Mouse (Mus musculus) ES-Bruce4 (cell line): ENCODE results near the gene Iffo2. TPM values are rescaled to one million over a fixed set of nuclear protein-coding genes. Genes with fewer than 3 reads are reported as not detected.
A peak's percentile ranks its signal among the peaks of the same experiment; 100 is the strongest.

Experiments
- H3K27ac ChIP-seq: 2 replicates; pipeline ENCODE4 v1.5.1; 2012; ENCODE audit warnings: low read length, inconsistent platforms; ENCODE audit not compliant: insufficient read depth
- H3K27me3 ChIP-seq: 2 replicates; pipeline ENCODE4 v1.6.1; 2012; ENCODE audit warnings: mild to moderate bottlenecking, low read length, inconsistent platforms; ENCODE audit not compliant: control insufficient read depth, poor library complexity, insufficient read depth, severe bottlenecking
- H3K36me3 ChIP-seq: 2 replicates; pipeline ENCODE4 v1.6.1; 2012; ENCODE audit warnings: inconsistent platforms, mild to moderate bottlenecking, low read length, moderate library complexity; ENCODE audit not compliant: control insufficient read depth, poor library complexity, insufficient read depth, severe bottlenecking
- H3K4me1 ChIP-seq: one replicate; pipeline ENCODE4 v1.8.1; 2011; ENCODE audit warnings: low read length; ENCODE audit not compliant: control insufficient read depth, insufficient read depth
- H3K4me3 ChIP-seq: 2 replicates; pipeline ENCODE4 v1.5.1; 2011; ENCODE audit warnings: low read depth, mild to moderate bottlenecking, low read length
- H3K9ac ChIP-seq: 2 replicates; pipeline ENCODE4 v1.6.1; 2012; ENCODE audit warnings: low read depth, mild to moderate bottlenecking, inconsistent platforms; ENCODE audit not compliant: poor library complexity, severe bottlenecking
- H3K9me3 ChIP-seq: replicated peaks from 2 replicates; pipeline ENCODE4 v1.6.1; 2012; ENCODE audit warnings: mild to moderate bottlenecking, low read length, inconsistent platforms; ENCODE audit not compliant: control insufficient read depth, poor library complexity, insufficient read depth, severe bottlenecking
- CTCF ChIP-seq: IDR thresholded peaks from one replicate; pipeline ENCODE4 v1.8.1; 2011; ENCODE audit warnings: low read depth, low read length
- EP300 ChIP-seq: IDR thresholded peaks from 2 replicates; pipeline ENCODE4 v1.6.1; 2011; ENCODE audit warnings: low read depth, low read length; ENCODE audit not compliant: insufficient read depth
- POLR2A ChIP-seq: IDR thresholded peaks from one replicate; pipeline ENCODE4 v1.8.1; 2011; ENCODE audit warnings: low read length; ENCODE audit not compliant: insufficient read depth
- polyA plus RNA-seq: library from polyadenylated mRNA; stranded (reverse); fragments of >200 nt; gene quantifications from 2 replicates; pipeline ENCODE4 v1.2.4, GENCODE M21; 2011; ENCODE audit warnings: low read depth; ENCODE audit not compliant: missing spikeins, insufficient read depth, insufficient read length

The Iffo2 gene
- polyA plus RNA-seq, 1 experiment: 20.5 TPM

GRCm38 (mm10) chr4:139630171-139630570 is 99.8 kb downstream of the Iffo2 start:
- Histone ChIP-seq H3K4me3 (no peak overlapping the region), H3K27me3 (no peaks in the 10 kb centered on the region), H3K9ac (no peak overlapping the region), H3K4me1 (peaks cover 5% of the 10 kb centered on the region), H3K9me3 (no peaks in the 10 kb centered on the region), H3K36me3 (no peaks in the 10 kb centered on the region), H3K27ac (no peak overlapping the region)
- TF ChIP-seq EP300: no peak
- peak; percentile 36 for TF ChIP-seq CTCF

- Histone ChIP-seq H3K36me3 (no peaks in the 10 kb centered on the region), H3K9me3 (no peaks in the 10 kb centered on the region), H3K27ac (no peak overlapping the region), H3K9ac (no peak overlapping the region), H3K27me3 (no peaks in the 10 kb centered on the region), H3K4me3 (no peak overlapping the region), H3K4me1 (peaks cover 5% of the 10 kb centered on the region)
- TF ChIP-seq POLR2A (no peak), EP300 (no peak), CTCF (no peak)
These were observed 100.8 kb downstream of the Iffo2 start for GRCm38 (mm10) chr4:139631141-139631540.

- H3K36me3 ChIP-seq: no peaks in the 10 kb centered on the region
- no peak for TF ChIP-seq CTCF
- no peak overlapping the region for H3K4me3 ChIP-seq
- H3K27me3 ChIP-seq: no peaks in the 10 kb centered on the region
- no peaks in the 10 kb centered on the region for H3K9me3 ChIP-seq
- H3K27ac ChIP-seq: no peak overlapping the region
- peaks cover 5% of the 10 kb centered on the region for H3K4me1 ChIP-seq
- no peak overlapping the region for H3K9ac ChIP-seq
These were observed 101.4 kb downstream of the Iffo2 start for GRCm38 (mm10) chr4:139631569-139632253.

- no peak for TF ChIP-seq EP300
- TF ChIP-seq POLR2A: no peak
- TF ChIP-seq CTCF: no peak
- H3K4me1 ChIP-seq: peaks cover 5% of the 10 kb centered on the region
- no peak overlapping the region for H3K9ac ChIP-seq
- H3K4me3 ChIP-seq: no peak overlapping the region
- H3K27ac ChIP-seq: no peak overlapping the region
- H3K27me3 ChIP-seq: no peaks in the 10 kb centered on the region
- no peaks in the 10 kb centered on the region for H3K9me3 ChIP-seq
- no peaks in the 10 kb centered on the region for H3K36me3 ChIP-seq
These were observed 101.9 kb downstream of the Iffo2 start for GRCm38 (mm10) chr4:139632254-139632580.

GRCm38 (mm10) chr4:139636373-139636772 is 106.0 kb downstream of the Iffo2 start:
- Histone ChIP-seq H3K27ac (no peak overlapping the region), H3K4me1 (peaks cover 2% of the 10 kb centered on the region), H3K4me3 (no peak overlapping the region), H3K9me3 (no peaks in the 10 kb centered on the region), H3K27me3 (no peaks in the 10 kb centered on the region), H3K9ac (no peak overlapping the region), H3K36me3 (no peaks in the 10 kb centered on the region)
- no peak for TF ChIP-seq POLR2A
- peak; percentile 97 for TF ChIP-seq CTCF

- H3K36me3 ChIP-seq: no peaks in the 10 kb centered on the region
- no peak overlapping the region for H3K27ac ChIP-seq
- H3K9ac ChIP-seq: no peak overlapping the region
- H3K4me3 ChIP-seq: no peak overlapping the region
- no peaks in the 10 kb centered on the region for H3K9me3 ChIP-seq
- TF ChIP-seq POLR2A: no peak
- TF ChIP-seq EP300: no peak
- no peak for TF ChIP-seq CTCF
- H3K27me3 ChIP-seq: no peaks in the 10 kb centered on the region
- no peaks in the 10 kb centered on the region for H3K4me1 ChIP-seq
These were observed 107.5 kb downstream of the Iffo2 start for GRCm38 (mm10) chr4:139637847-139638246.
